Mouse (Mus musculus) G1E (cell line): ENCODE measurements around the gene Lims1. TPM values are rescaled to one million over a fixed set of nuclear protein-coding genes. Genes with fewer than 3 reads are reported as not detected.

Experiments
- ATAC-seq: 2 replicates; pipeline ENCODE4 v1.8.0; 2016; ENCODE audit warnings: mild to moderate bottlenecking; ENCODE audit not compliant: insufficient number of reproducible peaks, poor library complexity, low FRiP score, severe bottlenecking; ENCODE audit errors: extremely low read depth
- DNase-seq: peaks from one replicate; pipeline ENCODE4 v3.0.0; 2012; ENCODE audit warnings: low spot score
- H3K27me3 ChIP-seq: 2 replicates; pipeline ENCODE4 v1.6.1; 2012; ENCODE audit warnings: mild to moderate bottlenecking, low read length, inconsistent platforms; ENCODE audit not compliant: insufficient read depth
- H3K36me3 ChIP-seq: replicated peaks from 2 replicates; pipeline ENCODE3; 2012; ENCODE audit warnings: mild to moderate bottlenecking, inconsistent platforms
- H3K4me1 ChIP-seq: 2 replicates; pipeline ENCODE4 v1.6.1; 2012; ENCODE audit warnings: low read depth, low read length, inconsistent platforms, mixed read lengths; ENCODE audit not compliant: insufficient read depth
- H3K4me3 ChIP-seq: 2 replicates; pipeline ENCODE4 v1.5.1; 2012; ENCODE audit warnings: low read depth, mild to moderate bottlenecking, inconsistent platforms, low read length, moderate library complexity, mixed read lengths
- H3K9me3 ChIP-seq: replicated peaks from 2 replicates; pipeline ENCODE4 v1.6.1; 2012; ENCODE audit warnings: inconsistent platforms
- CTCF ChIP-seq: IDR thresholded peaks from 2 replicates; pipeline ENCODE4 v1.5.1; 2012; ENCODE audit warnings: low read depth, low read length, inconsistent platforms, mixed read lengths
- GATA1 ChIP-seq: IDR thresholded peaks from 2 replicates; pipeline ENCODE4 v1.6.1; 2012; ENCODE audit warnings: borderline replicate concordance, low read length, inconsistent platforms, mixed read lengths
- GATA2 ChIP-seq: IDR thresholded peaks from 2 replicates; pipeline ENCODE4 v1.6.1; 2012; ENCODE audit warnings: low read depth, low read length, inconsistent platforms, borderline replicate concordance
- POLR2AphosphoS5 ChIP-seq: IDR thresholded peaks from 2 replicates; pipeline ENCODE4 v1.6.1; 2012; ENCODE audit warnings: low read depth, low read length, inconsistent platforms; ENCODE audit not compliant: insufficient replicate concordance
- TAL1 ChIP-seq: conservative IDR thresholded peaks from 2 replicates; pipeline ENCODE4 v1.6.1; 2012; ENCODE audit warnings: low read depth, low read length, inconsistent platforms, mixed read lengths
- polyA plus RNA-seq: library from polyadenylated mRNA; stranded (reverse); fragments of >175 nt; gene quantifications from 2 replicates; pipeline ENCODE4 v1.2.3, GENCODE M21; 2012
- total RNA-seq, 2 experiments: library from RNA; stranded (forward) in 1 of 2; stranded (reverse) in 1 of 2; fragments of 200-1000 nt in 1 of 2; fragments of >200 nt in 1 of 2; fragmentation: Nextera tagmentation in 1 of 2; gene quantifications; 2 replicates each; pipeline ENCODE4 v1.2.3; 2014 to 2017

Gene Lims1
- total RNA-seq (2014; fragmentation: Nextera tagmentation) = 81.3 and 85.8 TPM in 2 replicates
- 59.3 and 64.7 TPM in 2 replicates for total RNA-seq (2017)
- 1.3 and 1.6 TPM in 2 replicates for polyA plus RNA-seq

- H3K9me3 ChIP-seq = no peaks in the 10 kb centered on the region
- peak within 1 kb of the TSS; percentile 77 for H3K4me3 ChIP-seq
- no peaks in the 10 kb centered on the region for H3K27me3 ChIP-seq
- no peak for TF ChIP-seq POLR2AphosphoS5
- no peak for TF ChIP-seq GATA2
- TF ChIP-seq GATA1 = no peak
- no peak for TF ChIP-seq CTCF
- no peak for TF ChIP-seq TAL1
- peaks cover 8% of the 10 kb centered on the region; the same call in 1 of the 2 replicates for H3K4me1 ChIP-seq
- DNase-seq = peak; percentile 51
- H3K36me3 ChIP-seq = no peaks in the 10 kb centered on the region
- peak; percentile 93 for ATAC-seq
These were observed at the start of gene Lims1 for GRCm38 (mm10) chr10:58323028-58323991. Gene Lims1 (plus strand): TSS chr10:58323466.

GRCm38 (mm10) chr10:58282238-58282637 is 41.0 kb upstream of the Lims1 start:
- ATAC-seq (no peak), DNase-seq (no peak)
- no peak for TF ChIP-seq TAL1
- no peak for TF ChIP-seq POLR2AphosphoS5
- TF ChIP-seq GATA2 = no peak
- Histone ChIP-seq H3K36me3 (peaks cover 41% of the 10 kb centered on the region), H3K9me3 (no peaks in the 10 kb centered on the region), H3K27me3 (no peaks in the 10 kb centered on the region), H3K4me3 (no peak overlapping the region), H3K4me1 (no peaks in the 10 kb centered on the region)

DNA sequence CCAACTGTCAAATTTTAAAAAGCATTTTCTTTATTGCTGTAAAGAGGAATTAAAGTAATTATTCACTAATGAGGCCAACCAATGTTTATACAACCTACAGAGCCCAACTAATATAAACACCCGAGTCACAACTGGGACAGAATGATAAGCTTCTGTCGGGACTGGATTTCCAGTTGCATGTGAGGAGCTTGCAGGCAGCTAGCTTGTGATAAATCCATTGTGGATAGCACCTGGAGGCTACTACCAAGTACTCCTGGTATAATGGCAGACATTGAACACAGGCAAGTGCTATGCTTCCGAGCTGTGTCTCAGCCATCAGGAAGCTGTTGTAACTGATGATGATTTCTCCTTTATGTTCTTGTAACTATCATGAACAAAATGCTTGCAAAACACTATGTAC is 32.5 kb upstream of the Lims1 start:
- no peaks in the 10 kb centered on the region for H3K9me3 ChIP-seq
- no peak for ATAC-seq

GRCm38 (mm10) chr10:58294246-58294645 is 29.0 kb upstream of the Lims1 start:
- H3K4me1 ChIP-seq = no peaks in the 10 kb centered on the region
- H3K27me3 ChIP-seq = no peaks in the 10 kb centered on the region
- H3K9me3 ChIP-seq = no peaks in the 10 kb centered on the region
- H3K36me3 ChIP-seq = peaks cover 65% of the 10 kb centered on the region
- H3K4me3 ChIP-seq = no peak overlapping the region
- DNase-seq = no peak
- TF ChIP-seq GATA2 = no peak
- no peak for TF ChIP-seq TAL1
- ATAC-seq = no peak

More for the DNA sequence above, 32.5 kb upstream of the Lims1 start:
- H3K4me3 ChIP-seq = no peak overlapping the region
- no peaks in the 10 kb centered on the region for H3K4me1 ChIP-seq
- DNase-seq = no peak
- TF ChIP-seq GATA2 (no peak), POLR2AphosphoS5 (no peak), TAL1 (no peak), GATA1 (no peak), CTCF (no peak)
- peaks cover 55% of the 10 kb centered on the region for H3K36me3 ChIP-seq
- no peaks in the 10 kb centered on the region for H3K27me3 ChIP-seq

DNA sequence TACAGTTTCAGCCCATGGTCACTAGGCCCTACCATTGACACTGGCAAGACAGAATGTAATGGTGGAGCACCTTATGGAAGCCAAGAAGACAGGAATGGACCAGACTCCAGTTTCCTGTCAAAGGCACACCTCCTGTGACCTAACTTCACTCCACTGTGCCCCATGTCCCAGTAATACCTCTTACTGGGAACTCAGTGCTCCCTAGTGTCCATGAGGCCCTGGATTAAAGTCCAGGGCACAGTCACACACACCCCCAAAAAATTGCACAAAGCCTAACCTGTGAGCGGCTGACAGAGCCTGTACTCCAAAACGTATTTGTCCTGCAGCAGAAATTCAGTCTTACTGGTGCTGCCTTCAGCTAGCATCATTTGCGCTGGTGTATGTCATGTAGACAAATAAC is 27.7 kb upstream of the Lims1 start:
- Histone ChIP-seq H3K4me3 (no peak overlapping the region), H3K27me3 (no peaks in the 10 kb centered on the region), H3K36me3 (peaks cover 65% of the 10 kb centered on the region), H3K4me1 (no peaks in the 10 kb centered on the region), H3K9me3 (no peaks in the 10 kb centered on the region)
- no peak for DNase-seq
- ATAC-seq = no peak
- no peak for TF ChIP-seq POLR2AphosphoS5
- TF ChIP-seq CTCF = no peak
- TF ChIP-seq GATA2 = no peak
- TF ChIP-seq TAL1 = no peak
- no peak for TF ChIP-seq GATA1

DNA sequence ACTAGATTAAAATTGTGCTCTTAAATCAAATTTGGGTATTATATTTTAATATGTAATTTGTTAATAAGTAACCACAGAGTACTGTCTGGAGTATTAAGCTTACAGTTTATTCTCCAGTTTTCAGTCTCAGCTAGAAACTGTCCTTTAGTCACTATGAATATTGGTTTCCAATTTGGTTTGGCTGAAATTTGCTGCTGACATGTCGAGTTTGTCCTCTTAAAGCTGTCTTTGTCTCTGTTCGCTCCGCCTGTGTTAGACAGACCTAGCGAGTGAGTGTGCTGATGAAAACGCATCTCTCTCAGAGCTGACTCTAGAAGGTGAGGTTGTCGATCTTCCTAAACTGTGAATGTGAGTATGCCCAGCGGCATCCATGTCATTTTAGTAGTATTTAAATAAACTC is 18.3 kb upstream of the Lims1 start:
- no peak for DNase-seq
- Histone ChIP-seq H3K36me3 (peaks cover 33% of the 10 kb centered on the region), H3K9me3 (no peaks in the 10 kb centered on the region), H3K4me3 (no peak overlapping the region), H3K27me3 (no peaks in the 10 kb centered on the region), H3K4me1 (no peaks in the 10 kb centered on the region)
- ATAC-seq = no peak
- TF ChIP-seq GATA2 (no peak), POLR2AphosphoS5 (no peak), TAL1 (no peak), CTCF (no peak), GATA1 (no peak)
